Mouse (Mus musculus) stomach, postnatal 0 days (tissue): ENCODE measurements around the gene Gm17359. TPM values are rescaled to one million over a fixed set of nuclear protein-coding genes. Genes with fewer than 3 reads are reported as not detected.

Experiments used
- ATAC-seq: fragments of 200-750 bp; cut with Nextera tagmentation; 2 replicates; pipeline ENCODE4 v1.8.0; 2017; ENCODE audit not compliant: low FRiP score, low TSS enrichment
- DNase-seq: peaks from one replicate; pipeline ENCODE4 v3.0.0-alpha.2; 2016; ENCODE audit warnings: low spot score
- H3K27ac ChIP-seq: fragments of 300-500 bp; sonication (generic); replicated peaks from 2 replicates; pipeline ENCODE4 v1.5.1; 2014; ENCODE audit warnings: mild to moderate bottlenecking, control low read depth
- H3K27me3 ChIP-seq: fragments of 300-500 bp; sonication (generic); 2 replicates; pipeline ENCODE4 v1.6.1; 2014; ENCODE audit warnings: low read length; ENCODE audit not compliant: control insufficient read depth, insufficient read depth
- H3K36me3 ChIP-seq: fragments of 300-500 bp; sonication (generic); 2 replicates; pipeline ENCODE4 v1.6.1; 2014; ENCODE audit warnings: low read length, mixed read lengths; ENCODE audit not compliant: control insufficient read depth, insufficient read depth
- H3K4me1 ChIP-seq: fragments of 300-500 bp; sonication (generic); replicated peaks from 2 replicates; pipeline ENCODE4 v1.6.1; 2014; ENCODE audit warnings: antibody characterized with exemption; ENCODE audit not compliant: control insufficient read depth, insufficient read depth
- H3K4me2 ChIP-seq: fragments of 300-500 bp; sonication (generic); replicated peaks from 2 replicates; pipeline ENCODE4 v1.6.1; 2014; ENCODE audit warnings: low read depth, mild to moderate bottlenecking, control low read depth, moderate library complexity
- H3K4me3 ChIP-seq: fragments of 300-500 bp; sonication (generic); 2 replicates; pipeline ENCODE4 v1.5.1; 2014; ENCODE audit warnings: low read depth, low read length, control low read depth
- H3K9ac ChIP-seq: fragments of 300-500 bp; sonication (generic); 2 replicates; pipeline ENCODE4 v1.6.1; 2014; ENCODE audit warnings: mild to moderate bottlenecking, low read length, control low read depth, mixed read lengths
- H3K9me3 ChIP-seq: fragments of 300-500 bp; sonication (generic); 2 replicates; pipeline ENCODE4 v1.6.1; 2016; ENCODE audit warnings: low read length; ENCODE audit not compliant: control insufficient read depth
- CTCF ChIP-seq: IDR thresholded peaks from 2 replicates; pipeline ENCODE4 v1.5.1; 2016; ENCODE audit warnings: antibody characterized with exemption, low read depth, mild to moderate bottlenecking, moderate library complexity
- EP300 ChIP-seq: optimal IDR thresholded peaks from 2 replicates; pipeline ENCODE3; 2016; ENCODE audit warnings: antibody characterized with exemption
- WGBS: fragments of 180-500 bp; shearing (Covaris S2); extraction: QIAGEN DNeasy Blood & Tissue Kit; methylation state at CpG from one replicate; pipeline ENCODE4 v1.1.7; 2014; 5-methylcytosine and 5-hydroxymethylcytosine counted together
- polyA plus RNA-seq: library from polyadenylated mRNA; unstranded; fragments of >200 nt; fragmentation: Nextera tagmentation; extraction: Ambion mirVana; gene quantifications from 2 replicates; pipeline ENCODE4 v1.2.1, GENCODE M21; 2015

Gene Gm17359
- polyA plus RNA-seq, 1 experiment from 2014 or later, result not detected

DNA sequence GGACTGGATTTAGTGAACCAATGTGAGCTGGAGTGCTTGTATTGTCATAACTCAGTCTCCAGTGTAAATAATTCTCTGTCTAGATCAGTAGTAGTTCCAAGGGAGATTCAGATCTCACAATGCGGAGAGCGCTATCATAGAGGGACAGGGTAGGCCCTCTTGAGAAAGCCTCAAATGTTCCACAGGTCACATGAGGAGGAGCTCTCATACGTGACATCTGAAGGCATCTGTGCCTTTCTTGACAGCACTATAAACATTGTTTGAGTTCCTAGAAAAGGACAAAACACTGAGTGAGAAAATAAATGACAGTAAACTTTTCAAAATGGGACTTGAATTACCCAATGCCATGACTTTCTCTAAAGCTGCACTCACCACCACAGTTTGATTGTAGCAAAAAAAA lies 41.8 kb upstream of the Gm17359 start:
- Histone ChIP-seq H3K4me3 (no peak overlapping the region), H3K4me1 (no peaks in the 10 kb centered on the region), H3K9me3 (no peaks in the 10 kb centered on the region), H3K36me3 (no peaks in the 10 kb centered on the region), H3K9ac (no peak overlapping the region), H3K27me3 (no peaks in the 10 kb centered on the region), H3K27ac (no peak overlapping the region), H3K4me2 (no peak overlapping the region)
- DNase-seq (no peak), ATAC-seq (no peak)
- TF ChIP-seq CTCF (no peak), EP300 (no peak)
- WGBS, result 78% methylated on average over 3 of the region's 3 CpGs

DNA sequence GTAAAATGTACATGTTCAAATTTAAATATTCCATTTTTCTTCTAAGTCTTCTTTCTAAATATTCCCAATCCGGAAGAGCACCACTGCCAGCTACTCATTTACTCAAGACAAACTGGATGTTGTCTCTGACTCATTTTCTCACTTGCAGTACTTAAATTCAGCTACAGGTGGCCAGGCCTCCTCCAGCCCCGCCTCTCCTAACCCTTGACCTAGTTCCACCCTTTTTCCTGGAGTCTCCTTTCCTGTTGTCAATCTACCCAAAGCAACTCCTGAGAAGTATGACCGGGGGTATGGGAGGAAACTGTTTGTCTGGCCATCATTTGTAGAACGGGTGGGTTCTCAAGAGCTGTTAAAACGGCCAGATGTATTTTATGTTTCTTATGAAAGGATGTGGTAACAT lies 40.4 kb upstream of the Gm17359 start:
- Histone ChIP-seq H3K36me3 (no peaks in the 10 kb centered on the region), H3K4me3 (no peak overlapping the region), H3K4me1 (no peaks in the 10 kb centered on the region), H3K9me3 (no peaks in the 10 kb centered on the region), H3K4me2 (no peak overlapping the region), H3K27ac (no peak overlapping the region), H3K9ac (no peak overlapping the region), H3K27me3 (no peaks in the 10 kb centered on the region)
- 55% methylated on average over 5 of the region's 5 CpGs for WGBS
- peak; percentile 41 for DNase-seq
- ATAC-seq, result 0 out of 2 replicates have a peak, but pooled peaks have one; percentile 64
- TF ChIP-seq EP300 (no peak), CTCF (peak; percentile 54)

DNA sequence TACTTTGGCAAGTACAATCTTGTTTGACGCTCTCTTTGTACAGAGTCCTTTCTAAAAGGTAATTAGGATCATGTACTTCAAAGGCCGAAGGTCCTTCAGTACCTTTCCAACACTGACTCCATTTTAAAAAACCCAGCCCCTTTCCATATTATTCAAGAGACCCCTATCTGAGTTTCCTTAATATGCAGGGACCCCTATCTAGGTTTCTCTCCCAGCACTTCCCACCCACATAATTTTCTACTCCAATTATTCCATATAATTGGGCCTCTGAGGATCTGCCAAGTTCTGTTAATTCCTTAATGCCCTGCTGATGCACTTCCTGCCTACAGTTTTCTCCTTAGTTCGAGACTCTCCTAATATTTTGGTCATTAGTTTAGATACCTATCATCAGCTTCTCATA lies 39.9 kb upstream of the Gm17359 start:
- Histone ChIP-seq H3K27me3 (no peaks in the 10 kb centered on the region), H3K9me3 (no peaks in the 10 kb centered on the region), H3K9ac (no peak overlapping the region), H3K4me3 (no peak overlapping the region), H3K36me3 (no peaks in the 10 kb centered on the region), H3K4me1 (no peaks in the 10 kb centered on the region), H3K4me2 (no peak overlapping the region), H3K27ac (no peak overlapping the region)
- no peak for DNase-seq
- no peak for ATAC-seq
- 76% methylated on average over 3 of the region's 3 CpGs for WGBS
- TF ChIP-seq EP300 (no peak), CTCF (no peak)

DNA sequence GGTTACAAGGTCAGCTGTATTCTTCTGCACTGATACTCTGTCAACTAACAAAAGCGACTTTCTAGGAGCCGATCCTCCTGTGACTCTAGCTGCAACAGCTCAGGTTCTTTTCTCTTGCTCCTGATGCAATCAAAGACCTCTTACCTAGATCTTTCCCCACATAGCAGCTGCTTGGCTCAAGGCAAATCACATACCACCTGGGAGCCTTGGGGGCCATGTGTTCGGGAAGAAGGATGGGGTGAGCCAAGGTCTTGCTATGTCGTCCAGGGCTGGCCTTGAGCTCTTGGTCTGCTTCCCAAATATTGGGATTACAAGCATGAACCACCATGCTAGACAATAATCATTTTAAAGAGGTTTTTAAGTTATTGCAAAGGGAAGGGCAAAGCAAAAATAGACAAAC lies 39.2 kb upstream of the Gm17359 start:
- Histone ChIP-seq H3K27me3 (no peaks in the 10 kb centered on the region), H3K4me3 (no peak overlapping the region), H3K4me2 (no peak overlapping the region), H3K36me3 (no peaks in the 10 kb centered on the region), H3K9me3 (no peaks in the 10 kb centered on the region), H3K27ac (no peak overlapping the region), H3K9ac (no peak overlapping the region), H3K4me1 (no peaks in the 10 kb centered on the region)
- no peak for TF ChIP-seq CTCF
- TF ChIP-seq EP300, result no peak
- DNase-seq (no peak), ATAC-seq (no peak)
- WGBS, result 70% methylated on average over 4 of the region's 4 CpGs

DNA sequence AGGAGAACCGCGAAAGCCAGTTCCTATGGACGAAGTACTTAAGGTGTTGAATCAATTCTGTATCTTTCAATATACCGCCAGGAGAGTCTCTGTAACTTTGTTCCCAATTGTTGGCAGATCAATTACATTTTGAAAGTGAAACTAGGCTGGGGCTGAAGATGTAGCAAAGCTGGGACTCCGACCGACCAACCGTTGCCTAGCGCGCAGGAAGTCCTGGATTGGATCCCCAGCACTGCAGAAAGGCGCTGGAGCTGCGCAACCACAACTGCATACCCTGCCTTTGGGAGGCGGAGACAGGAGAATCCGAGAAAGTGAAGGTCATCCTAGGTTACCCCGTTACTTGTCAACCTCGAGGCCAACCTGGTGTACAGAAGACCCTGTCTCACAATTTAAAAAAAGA lies 37.1 kb upstream of the Gm17359 start:
- TF ChIP-seq EP300 (no peak), CTCF (no peak)
- WGBS, result 88% methylated on average over 15 of the region's 15 CpGs
- no peak for DNase-seq
- H3K9me3 ChIP-seq, result no peaks in the 10 kb centered on the region
- no peak overlapping the region for H3K4me3 ChIP-seq
- ATAC-seq, result no peak
- no peaks in the 10 kb centered on the region for H3K27me3 ChIP-seq
- no peak overlapping the region for H3K9ac ChIP-seq
- H3K4me2 ChIP-seq, result no peak overlapping the region
- H3K4me1 ChIP-seq, result no peaks in the 10 kb centered on the region
- H3K36me3 ChIP-seq, result no peaks in the 10 kb centered on the region
- no peak overlapping the region for H3K27ac ChIP-seq

DNA sequence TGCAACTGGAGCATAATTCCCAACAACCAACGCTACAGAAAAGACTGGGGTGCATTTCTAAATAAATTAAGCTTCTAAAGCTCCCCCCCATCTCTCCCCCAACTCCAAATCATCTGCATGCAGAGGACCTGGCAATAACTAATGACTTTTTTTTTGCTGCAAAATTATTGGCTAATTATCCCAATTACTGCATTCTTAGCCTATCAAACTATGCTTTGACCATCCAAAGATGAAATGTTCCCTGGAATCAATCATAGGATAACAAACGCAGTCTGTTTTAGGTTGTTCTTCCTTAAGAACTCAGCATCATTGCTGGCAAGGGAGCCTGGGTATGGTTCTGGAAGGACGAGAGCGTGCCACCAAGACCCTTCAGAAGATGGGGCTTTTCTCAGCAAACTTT lies 27.9 kb upstream of the Gm17359 start:
- DNase-seq (no peak), ATAC-seq (no peak)
- WGBS, result 84% methylated on average over 4 of the region's 4 CpGs
- Histone ChIP-seq H3K4me1 (no peaks in the 10 kb centered on the region), H3K36me3 (no peaks in the 10 kb centered on the region), H3K27me3 (no peaks in the 10 kb centered on the region), H3K4me2 (no peak overlapping the region), H3K9me3 (no peaks in the 10 kb centered on the region), H3K9ac (no peak overlapping the region), H3K27ac (no peak overlapping the region), H3K4me3 (no peak overlapping the region)
- TF ChIP-seq CTCF (no peak), EP300 (no peak)

DNA sequence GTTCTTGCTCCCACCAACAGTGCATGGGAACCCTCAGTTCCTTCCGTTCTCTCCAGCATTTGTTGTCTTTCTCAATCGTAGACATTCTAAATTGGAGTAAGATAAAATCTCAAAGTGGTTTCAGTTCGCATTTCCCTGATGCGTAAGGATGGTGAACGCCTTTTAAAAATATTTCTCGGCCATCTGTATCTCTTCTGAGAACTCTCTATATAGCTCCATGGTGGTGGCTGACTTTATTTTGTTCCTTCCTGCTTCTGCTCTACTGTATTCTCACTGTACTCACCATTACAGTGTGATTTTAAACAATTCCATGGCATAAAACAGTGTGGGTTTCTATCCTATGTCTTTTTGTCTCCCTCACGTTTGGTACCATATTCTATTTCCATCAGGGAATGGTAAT lies 26.3 kb upstream of the Gm17359 start:
- 76% methylated on average over 7 of the region's 7 CpGs for WGBS
- H3K27ac ChIP-seq, result no peak overlapping the region
- H3K27me3 ChIP-seq, result no peaks in the 10 kb centered on the region
- no peak overlapping the region for H3K4me3 ChIP-seq
- H3K4me2 ChIP-seq, result no peak overlapping the region
- no peaks in the 10 kb centered on the region for H3K4me1 ChIP-seq
- H3K9ac ChIP-seq, result no peak overlapping the region
- ATAC-seq, result no peak
- no peaks in the 10 kb centered on the region for H3K9me3 ChIP-seq
- TF ChIP-seq EP300 (no peak), CTCF (no peak)
- H3K36me3 ChIP-seq, result no peaks in the 10 kb centered on the region
- no peak for DNase-seq
